Mouse (Mus musculus): ENCODE results near the gene Srp14. TPM values are rescaled to one million over a fixed set of nuclear protein-coding genes. Genes with fewer than 3 reads are reported as not detected.

Srp14 gene
- total and polyA plus RNA-seq, 2 experiments from 2014 or later, result 181 to 352 TPM

GRCm38 (mm10) chr2:118491281-118491731, 11.8 kb upstream of the Srp14 start:
- Histone ChIP-seq H3K9me3 (ENCODE audit: low read length) (no peaks in the 10 kb centered on the region), H3K4me1 (ENCODE audit: insufficient read depth, low read length) (no peaks in the 10 kb centered on the region), H3K27me3 (ENCODE audit: insufficient read depth, low read length) (no peaks in the 10 kb centered on the region), H3K36me3 (ENCODE audit: insufficient read depth, low read length) (no peaks in the 10 kb centered on the region), H3K4me2 (ENCODE audit: low read depth, low read length, poor library complexity, severe bottlenecking) (no peak overlapping the region), H3K4me3 (ENCODE audit: low read depth, low read length) (no peak overlapping the region), H3K27ac (ENCODE audit: low read depth, low read length) (no peak overlapping the region), H3K9ac (replicated peaks; ENCODE audit: low read length, poor library complexity, severe bottlenecking) (no peak overlapping the region)
- ATAC-seq (ENCODE audit: low FRiP score), result no peak; the same call in 1 of the 2 replicates
- TF ChIP-seq CTCF (IDR thresholded peaks at IDR 0.05), result no peak
- no peak for DNase-seq (ENCODE audit: low spot score)
- 61% methylated on average over 5 of the region's 5 CpGs for WGBS

DNA sequence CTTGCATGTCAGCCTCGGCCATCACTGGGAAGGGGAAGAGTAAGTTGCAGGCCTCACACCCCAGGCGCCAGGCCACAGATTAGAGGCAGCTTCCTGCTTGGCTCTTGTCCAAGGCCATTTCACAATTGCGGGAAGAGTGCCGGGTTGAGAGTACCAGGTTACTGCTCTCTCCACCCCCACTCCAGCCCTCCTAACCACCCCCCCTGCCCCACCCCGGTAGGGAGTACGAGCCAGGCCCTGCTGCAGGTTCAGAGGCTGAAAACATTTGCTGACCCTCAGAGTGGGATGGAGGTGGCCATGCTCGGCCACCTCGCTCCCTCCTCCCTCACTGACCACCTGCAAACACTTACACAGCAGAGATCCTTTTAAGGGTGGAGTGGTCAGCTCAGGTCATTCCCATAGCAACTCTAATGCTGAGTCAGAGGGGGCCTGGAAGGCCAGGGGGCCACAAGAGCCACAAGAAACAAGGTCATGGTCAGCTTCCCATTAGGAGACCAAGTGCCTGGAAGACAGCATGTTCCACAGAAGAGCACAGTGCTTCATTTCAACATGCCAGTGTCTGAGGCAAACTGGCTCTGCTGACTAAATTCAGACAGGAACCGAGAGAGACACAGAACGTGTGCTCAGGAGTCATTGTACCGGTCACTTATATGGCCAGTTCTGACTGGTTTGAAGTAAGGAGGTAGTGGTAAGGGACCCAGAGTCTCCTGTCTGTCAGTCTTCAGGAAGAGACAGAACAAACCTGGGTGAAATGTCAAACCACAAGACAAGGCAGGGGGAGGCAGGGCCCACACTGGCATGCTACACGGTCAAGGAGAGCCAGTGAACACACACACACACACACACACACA, 11.0 kb upstream of the Srp14 start:
- ATAC-seq (ENCODE audit: low FRiP score) (no peak), DNase-seq (ENCODE audit: low spot score) (peak; percentile 10)
- Histone ChIP-seq H3K4me2 (ENCODE audit: low read depth, low read length, poor library complexity, severe bottlenecking) (no peak overlapping the region), H3K27ac (ENCODE audit: low read depth, low read length) (no peak overlapping the region), H3K4me3 (ENCODE audit: low read depth, low read length) (no peak overlapping the region), H3K9ac (replicated peaks; ENCODE audit: low read length, poor library complexity, severe bottlenecking) (no peak overlapping the region), H3K36me3 (ENCODE audit: insufficient read depth, low read length) (no peaks in the 10 kb centered on the region), H3K27me3 (ENCODE audit: insufficient read depth, low read length) (no peaks in the 10 kb centered on the region), H3K9me3 (ENCODE audit: low read length) (no peaks in the 10 kb centered on the region), H3K4me1 (ENCODE audit: insufficient read depth, low read length) (no peaks in the 10 kb centered on the region)
- WGBS, result 41% methylated on average over 12 of the region's 12 CpGs
- no peak for TF ChIP-seq CTCF (IDR thresholded peaks at IDR 0.05)

DNA sequence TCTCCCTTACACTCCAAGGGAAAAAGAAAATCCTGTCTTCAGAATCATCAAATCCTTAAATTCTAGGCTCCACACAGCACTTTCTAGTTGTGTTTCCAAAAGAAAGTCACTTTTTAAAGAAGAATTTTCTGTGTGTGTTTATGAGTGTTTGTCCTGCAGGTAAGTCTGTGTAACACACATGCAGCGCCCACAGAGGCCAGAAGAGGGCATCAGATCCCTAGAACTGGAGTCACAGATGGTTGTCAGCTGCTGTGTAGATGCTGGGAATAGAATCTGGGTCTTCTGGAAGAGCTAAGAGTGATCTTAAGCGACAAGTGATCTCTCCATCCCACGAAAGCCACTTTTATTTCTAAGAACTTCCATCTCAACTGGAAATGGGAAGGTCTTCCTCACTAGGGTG, 8.3 kb upstream of the Srp14 start:
- WGBS, result 64% methylated on average over 3 of the region's 3 CpGs
- ATAC-seq (ENCODE audit: low FRiP score), result no peak
- Histone ChIP-seq H3K27ac (ENCODE audit: low read depth, low read length) (no peak overlapping the region), H3K27me3 (ENCODE audit: insufficient read depth, low read length) (no peaks in the 10 kb centered on the region), H3K9me3 (ENCODE audit: low read length) (no peaks in the 10 kb centered on the region), H3K4me3 (ENCODE audit: low read depth, low read length) (no peak overlapping the region), H3K4me2 (ENCODE audit: low read depth, low read length, poor library complexity, severe bottlenecking) (no peak overlapping the region), H3K4me1 (ENCODE audit: insufficient read depth, low read length) (no peaks in the 10 kb centered on the region), H3K9ac (replicated peaks; ENCODE audit: low read length, poor library complexity, severe bottlenecking) (no peak overlapping the region), H3K36me3 (ENCODE audit: insufficient read depth, low read length) (no peaks in the 10 kb centered on the region)
- peak; percentile 38 for TF ChIP-seq CTCF (IDR thresholded peaks at IDR 0.05)
- no peak for DNase-seq (ENCODE audit: low spot score)

DNA sequence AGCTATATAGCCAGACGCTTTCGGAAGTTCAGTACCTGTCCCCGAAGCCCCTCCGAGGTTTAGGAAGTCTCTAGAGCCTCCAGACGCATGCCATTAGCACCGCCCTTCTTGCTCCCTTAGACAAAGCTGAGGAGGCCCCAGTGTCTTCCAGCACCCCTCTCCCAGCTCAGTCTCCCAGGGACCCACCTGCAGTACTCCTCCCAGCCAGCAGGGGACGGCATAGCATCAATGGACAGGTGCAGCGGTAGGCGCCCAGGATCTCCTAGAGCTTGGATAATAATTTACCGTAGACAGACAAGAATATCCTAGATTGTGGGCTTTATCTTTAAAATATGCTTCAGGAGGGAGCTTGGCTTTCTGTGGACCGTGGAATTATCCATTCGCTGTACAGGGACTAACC, 7.4 kb upstream of the Srp14 start:
- no peak for ATAC-seq (ENCODE audit: low FRiP score)
- Histone ChIP-seq H3K36me3 (ENCODE audit: insufficient read depth, low read length) (no peaks in the 10 kb centered on the region), H3K9me3 (ENCODE audit: low read length) (no peaks in the 10 kb centered on the region), H3K4me3 (ENCODE audit: low read depth, low read length) (no peak overlapping the region), H3K27me3 (ENCODE audit: insufficient read depth, low read length) (no peaks in the 10 kb centered on the region), H3K4me2 (ENCODE audit: low read depth, low read length, poor library complexity, severe bottlenecking) (no peak overlapping the region), H3K9ac (replicated peaks; ENCODE audit: low read length, poor library complexity, severe bottlenecking) (no peak overlapping the region), H3K4me1 (ENCODE audit: insufficient read depth, low read length) (no peaks in the 10 kb centered on the region), H3K27ac (ENCODE audit: low read depth, low read length) (no peak overlapping the region)
- WGBS, result 16% methylated on average over 12 of the region's 12 CpGs
- peak; percentile 46 for DNase-seq (ENCODE audit: low spot score)
- peak; percentile 93 for TF ChIP-seq CTCF (IDR thresholded peaks at IDR 0.05)

GRCm38 (mm10) chr2:118485415-118485814, 5.9 kb upstream of the Srp14 start:
- TF ChIP-seq CTCF (IDR thresholded peaks at IDR 0.05), result no peak
- 89% methylated on average over 3 of the region's 3 CpGs for WGBS
- no peak for ATAC-seq (ENCODE audit: low FRiP score)

GRCm38 (mm10) chr2:118484386-118484898, 4.9 kb upstream of the Srp14 start:
- DNase-seq (ENCODE audit: low spot score), result no peak
- ATAC-seq (ENCODE audit: low FRiP score), result no peak
- 85% methylated on average over 9 of the region's 9 CpGs for WGBS

More at GRCm38 (mm10) chr2:118485415-118485814, 5.9 kb upstream of the Srp14 start:
- Histone ChIP-seq H3K4me2 (ENCODE audit: low read depth, low read length, poor library complexity, severe bottlenecking) (no peak overlapping the region), H3K9me3 (ENCODE audit: low read length) (no peaks in the 10 kb centered on the region), H3K36me3 (ENCODE audit: insufficient read depth, low read length) (no peaks in the 10 kb centered on the region), H3K4me1 (ENCODE audit: insufficient read depth, low read length) (no peaks in the 10 kb centered on the region), H3K27me3 (ENCODE audit: insufficient read depth, low read length) (no peaks in the 10 kb centered on the region), H3K27ac (ENCODE audit: low read depth, low read length) (no peak overlapping the region), H3K9ac (replicated peaks; ENCODE audit: low read length, poor library complexity, severe bottlenecking) (no peak overlapping the region), H3K4me3 (ENCODE audit: low read depth, low read length) (no peak overlapping the region)
- DNase-seq (ENCODE audit: low spot score), result no peak

More at GRCm38 (mm10) chr2:118484386-118484898, 4.9 kb upstream of the Srp14 start:
- Histone ChIP-seq H3K4me3 (ENCODE audit: low read depth, low read length) (no peak overlapping the region), H3K36me3 (ENCODE audit: insufficient read depth, low read length) (no peaks in the 10 kb centered on the region), H3K27ac (ENCODE audit: low read depth, low read length) (no peak overlapping the region), H3K9ac (replicated peaks; ENCODE audit: low read length, poor library complexity, severe bottlenecking) (no peak overlapping the region), H3K27me3 (ENCODE audit: insufficient read depth, low read length) (no peaks in the 10 kb centered on the region), H3K4me2 (ENCODE audit: low read depth, low read length, poor library complexity, severe bottlenecking) (no peak overlapping the region), H3K4me1 (ENCODE audit: insufficient read depth, low read length) (no peaks in the 10 kb centered on the region), H3K9me3 (ENCODE audit: low read length) (no peaks in the 10 kb centered on the region)
- TF ChIP-seq CTCF (IDR thresholded peaks at IDR 0.05), result no peak

Data from midbrain, postnatal 0 days (tissue).